Mouse (Mus musculus): ENCODE measurements around the gene Tacr1. TPM values are rescaled to one million over a fixed set of nuclear protein-coding genes. Genes with fewer than 3 reads are reported as not detected.

Gene Tacr1
- polyA plus RNA-seq, 1 experiment, result 0.79 TPM

DNA sequence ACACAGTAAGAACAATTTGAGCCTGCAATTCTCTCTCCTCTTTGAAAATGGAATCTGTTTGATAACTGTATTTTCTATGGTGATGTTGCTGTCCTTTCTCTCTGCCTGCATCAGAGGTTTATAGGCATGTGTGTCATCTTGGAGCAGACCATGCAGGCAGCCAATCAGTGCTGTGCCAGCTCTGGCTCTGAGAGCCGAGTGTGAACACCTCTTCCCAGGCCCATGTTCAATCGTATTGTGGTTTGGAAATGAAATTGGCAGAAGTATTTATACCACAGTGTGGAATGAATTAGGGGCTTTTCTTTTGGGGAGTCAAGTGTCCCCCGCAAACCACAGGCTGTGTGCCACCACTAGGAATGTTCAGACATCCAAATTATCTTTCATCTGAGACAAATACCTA, 117.5 kb downstream of the Tacr1 start:
- no peak for DNase-seq (ENCODE audit: low read depth, low spot score)
- 68% methylated on average over 3 of the region's 3 CpGs for WGBS

DNA sequence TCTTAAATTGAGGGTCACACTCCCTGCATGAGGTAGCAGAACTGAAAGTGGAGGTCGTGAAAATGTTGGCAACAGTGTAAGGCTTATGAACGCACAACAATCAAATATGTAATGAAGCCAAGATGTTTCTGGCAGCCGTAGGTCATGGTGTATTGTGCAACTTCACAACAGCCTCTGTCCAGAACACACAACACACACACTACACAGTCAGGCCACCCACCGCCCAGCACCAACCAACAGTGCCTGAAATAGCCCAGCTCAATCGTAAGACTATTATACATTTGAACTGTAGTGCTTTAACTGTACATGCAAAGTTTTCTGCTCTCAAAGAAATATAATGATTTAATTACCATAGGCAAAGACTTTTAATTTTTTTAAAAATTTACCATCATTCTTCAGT, 120.4 kb downstream of the Tacr1 start:
- WGBS, result 74% methylated on average over 5 of the region's 5 CpGs
- no peak for DNase-seq (ENCODE audit: low read depth, low spot score)

DNA sequence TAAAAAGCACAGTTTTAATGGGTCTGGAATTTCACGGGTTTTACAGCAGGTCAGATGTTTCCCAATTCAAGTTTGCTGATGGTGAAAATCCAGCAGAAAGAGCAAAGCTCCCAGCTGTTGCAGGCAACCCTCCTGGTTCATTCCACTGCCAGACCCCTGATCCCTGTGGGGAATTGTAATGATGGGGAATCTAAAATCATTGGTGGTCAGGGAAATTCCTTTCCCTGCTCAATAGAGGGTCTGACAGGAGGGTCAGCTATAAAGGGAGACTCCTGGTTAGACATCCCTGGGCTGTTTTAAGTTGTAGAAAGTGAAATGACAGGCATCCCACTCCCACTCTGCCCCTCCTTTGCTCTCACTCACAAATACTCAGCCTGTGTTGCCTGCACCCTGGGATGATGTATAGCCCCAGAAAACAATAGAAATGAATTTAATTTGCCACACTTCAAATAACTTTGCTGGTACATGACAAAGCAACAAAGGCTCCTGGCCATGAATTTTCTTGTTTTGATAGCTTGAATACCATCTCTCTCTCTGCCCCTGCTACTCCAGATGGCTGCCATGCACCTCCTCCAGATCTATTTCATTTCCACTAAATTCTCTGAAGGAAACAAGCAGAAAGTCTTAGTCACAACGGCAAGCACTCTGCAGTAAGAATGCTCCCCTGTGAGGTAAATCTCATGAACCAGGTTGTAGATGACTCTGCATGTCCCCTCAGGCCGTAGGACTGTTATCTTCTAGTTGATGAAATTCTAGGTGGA, 123.2 kb downstream of the Tacr1 start:
- WGBS, result 48% methylated on average over 3 of the region's 3 CpGs
- no peak for DNase-seq (ENCODE audit: low read depth, low spot score)

DNA sequence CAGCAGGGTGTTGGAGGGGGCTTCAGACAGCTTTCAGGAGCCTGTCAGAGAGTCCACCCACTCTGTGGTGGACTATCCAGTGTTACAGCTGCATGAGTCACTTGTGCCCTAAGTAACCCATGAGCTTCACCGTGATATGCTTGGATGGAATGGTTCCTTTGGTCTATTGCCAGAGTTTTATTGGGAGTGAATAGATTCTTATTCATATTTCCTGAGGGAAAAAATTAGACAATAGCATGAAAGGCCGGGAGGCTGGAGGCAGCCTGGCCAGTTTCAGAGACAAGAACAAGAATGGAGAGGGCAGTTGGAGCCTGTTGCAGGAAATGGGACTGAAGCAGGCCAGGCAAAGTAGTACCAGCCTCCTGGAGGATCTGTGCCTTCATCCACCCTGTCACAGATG, 126.5 kb downstream of the Tacr1 start:
- no peak for DNase-seq (ENCODE audit: low read depth, low spot score)
- WGBS, result 28% methylated on average over 2 of the region's 2 CpGs

DNA sequence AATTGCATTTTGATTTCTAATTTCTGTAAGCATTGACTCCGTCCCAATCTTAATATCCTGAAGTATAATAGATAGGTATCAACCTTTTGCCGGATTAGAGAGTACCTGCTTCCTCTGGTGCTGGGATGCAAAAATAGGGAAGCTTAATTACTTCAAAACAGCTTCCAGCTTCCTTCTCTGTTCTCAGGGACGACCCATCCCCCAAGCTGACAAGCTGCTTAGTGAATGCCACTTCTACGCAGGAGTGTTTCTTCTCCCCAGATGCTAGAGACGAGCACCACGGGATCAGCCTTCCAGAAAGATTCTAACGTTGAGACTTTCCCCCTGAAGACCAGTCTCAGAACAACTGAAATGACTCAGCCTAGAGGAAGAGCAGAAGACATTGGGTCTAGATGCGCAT, 134.5 kb downstream of the Tacr1 start:
- 57% methylated on average over 8 of the region's 8 CpGs for WGBS
- DNase-seq (ENCODE audit: low read depth, low spot score), result no peak

DNA sequence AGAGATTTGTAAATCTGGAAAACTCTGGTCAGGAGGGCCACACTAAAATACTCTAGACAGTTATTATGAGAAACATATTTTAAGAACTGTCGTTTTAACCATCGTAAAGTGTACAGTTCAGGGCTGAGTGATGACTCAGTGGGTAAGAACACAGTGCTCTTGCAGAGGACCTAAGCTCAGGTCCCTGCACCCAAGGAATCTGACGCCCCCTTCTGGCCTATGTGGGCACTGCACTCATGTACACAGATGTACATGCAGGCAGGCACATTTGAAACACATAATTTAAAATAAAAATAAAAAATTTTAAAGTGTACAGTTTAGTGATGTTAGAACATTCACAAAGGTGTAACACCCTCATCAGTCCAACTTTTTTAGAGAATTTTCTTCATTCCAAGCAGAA, 147.1 kb downstream of the Tacr1 start:
- WGBS, result 44% methylated on average over 3 of the region's 3 CpGs
- DNase-seq (ENCODE audit: low read depth, low spot score), result no peak

DNA sequence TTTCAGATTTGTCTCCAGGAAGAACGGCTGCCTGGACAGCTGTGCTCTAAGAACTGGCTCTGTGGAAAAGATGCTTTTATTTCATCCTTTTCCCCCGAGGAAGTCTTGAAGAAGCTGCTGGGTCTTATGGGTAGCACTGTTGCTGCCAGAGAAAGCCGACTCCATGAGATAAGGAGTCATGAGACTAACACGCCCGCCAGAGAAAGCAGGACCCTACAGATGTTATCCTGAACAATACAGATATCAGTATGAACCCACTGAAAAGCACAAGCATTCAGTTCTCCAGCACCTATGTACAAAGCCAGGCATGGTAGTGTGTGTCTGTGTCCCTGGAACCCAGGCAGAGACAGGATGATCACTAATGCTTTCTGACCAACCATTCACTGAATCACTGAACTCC, 173.3 kb downstream of the Tacr1 start:
- no peak for DNase-seq (ENCODE audit: low read depth, low spot score)
- WGBS, result 73% methylated on average over 5 of the region's 5 CpGs

DNA sequence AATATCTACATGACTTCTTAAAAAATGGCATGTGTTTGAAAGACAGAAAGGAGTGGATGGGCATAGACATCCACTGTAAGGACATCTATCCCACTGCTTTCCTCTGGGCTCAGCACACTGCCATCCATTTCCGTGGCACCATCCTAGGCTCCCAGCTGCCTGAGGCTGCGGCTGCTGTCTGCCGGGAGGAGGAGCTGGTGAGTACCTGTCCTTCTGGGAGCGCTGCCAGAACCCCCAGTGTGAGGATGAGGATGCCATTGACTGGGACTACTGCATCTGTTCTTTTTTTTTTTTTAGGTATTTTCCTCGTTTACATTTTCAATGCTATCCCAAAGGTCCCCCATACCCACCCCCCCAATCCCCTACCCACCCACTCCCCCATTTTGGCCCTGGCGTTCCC, 183.3 kb downstream of the Tacr1 start:
- DNase-seq (ENCODE audit: low read depth, low spot score), result no peak
- WGBS, result 65% methylated on average over 6 of the region's 6 CpGs

DNA sequence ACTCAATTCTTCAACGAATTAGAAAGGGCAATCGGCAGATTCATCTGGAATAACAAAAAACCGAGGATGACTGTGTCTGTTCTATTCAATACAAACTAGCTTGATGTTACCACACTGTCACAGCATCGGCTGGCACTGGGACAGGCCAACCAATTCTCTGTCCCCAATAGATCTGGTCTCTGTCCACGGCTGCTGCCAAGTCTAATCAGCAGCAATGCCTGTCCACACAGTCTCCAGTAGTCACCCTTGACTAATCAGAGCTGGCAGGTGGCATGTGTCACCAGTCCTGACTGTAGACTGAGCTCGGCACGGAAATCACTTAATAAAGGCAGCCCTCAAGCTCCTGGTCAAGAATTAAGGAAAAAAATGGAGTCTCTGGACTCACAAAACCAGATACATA, 187.3 kb downstream of the Tacr1 start:
- no peak for DNase-seq (ENCODE audit: low read depth, low spot score)
- 88% methylated on average over 7 of the region's 7 CpGs for WGBS

DNA sequence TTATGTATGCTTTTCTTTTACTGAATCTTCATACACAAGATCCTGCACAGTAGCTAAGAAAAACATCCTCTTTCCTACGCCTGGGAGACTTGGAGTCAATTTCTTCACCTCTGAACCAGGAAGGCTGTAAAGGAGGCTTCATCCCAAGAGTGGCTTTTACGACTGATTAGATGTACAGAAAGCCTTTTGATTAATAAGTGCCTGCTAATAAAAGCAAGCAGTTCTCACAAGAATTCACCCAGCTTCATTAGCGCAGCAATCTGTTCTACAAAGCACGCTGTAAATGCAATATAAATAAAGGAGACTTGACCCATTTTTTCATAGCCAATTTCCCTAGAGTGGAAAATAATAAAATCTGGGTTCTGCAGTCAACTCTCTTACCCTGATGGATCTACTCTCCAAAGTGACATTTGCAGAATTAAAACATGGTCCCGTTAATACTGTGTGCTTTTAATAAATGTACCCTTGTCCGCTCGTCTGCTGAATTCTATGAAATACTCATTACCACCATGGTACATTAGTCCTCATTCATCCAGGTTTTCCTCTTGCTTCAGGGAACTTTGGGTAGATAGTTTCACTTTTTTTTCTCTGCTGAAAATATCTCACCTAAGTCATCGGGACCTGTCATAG, 193.4 kb downstream of the Tacr1 start:
- WGBS, result 68% methylated on average over 8 of the region's 8 CpGs
- no peak for DNase-seq (ENCODE audit: low read depth, low spot score)

DNA sequence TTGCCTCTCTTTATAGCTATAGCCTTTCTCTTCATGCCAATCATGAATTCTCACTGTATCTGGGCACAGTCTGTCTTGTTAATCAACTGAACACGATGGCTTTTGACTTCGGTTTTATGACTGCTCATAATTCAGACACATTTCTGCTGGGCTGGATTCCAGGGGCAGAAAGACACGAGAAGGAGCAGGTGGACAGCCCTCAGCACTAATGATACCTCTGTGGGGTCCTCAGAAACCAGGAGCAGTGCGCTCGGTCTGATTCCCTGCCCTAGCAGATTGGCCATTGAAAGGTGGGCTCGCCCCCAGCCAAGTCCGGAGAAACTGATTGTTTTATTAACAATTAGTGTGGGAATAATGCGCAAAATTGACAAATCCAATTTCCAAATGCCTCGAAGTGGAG, 201.1 kb downstream of the Tacr1 start:
- DNase-seq (ENCODE audit: low read depth, low spot score), result no peak
- 68% methylated on average over 9 of the region's 9 CpGs for WGBS

DNA sequence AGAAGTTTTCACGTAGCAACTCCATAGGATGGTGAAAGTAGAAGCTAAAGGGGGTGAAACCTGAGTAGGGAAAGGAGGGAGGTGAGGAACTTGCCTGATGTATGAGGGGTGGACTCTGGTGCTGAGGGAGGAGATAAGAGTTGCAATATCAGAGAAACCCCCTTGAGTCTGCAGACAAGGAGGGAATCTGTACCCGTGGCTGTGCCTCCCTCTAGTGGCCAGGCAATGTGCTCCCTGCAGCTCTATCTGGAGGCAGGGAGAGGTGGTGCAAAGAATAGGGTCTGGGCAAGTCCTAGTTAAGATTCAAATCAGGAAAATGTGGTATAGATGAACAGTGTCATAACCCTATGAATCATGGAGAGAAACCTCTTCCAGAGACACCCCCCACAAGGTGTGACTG, 201.5 kb downstream of the Tacr1 start:
- DNase-seq (ENCODE audit: low read depth, low spot score), result no peak
- 52% methylated on average over 2 of the region's 2 CpGs for WGBS

DNA sequence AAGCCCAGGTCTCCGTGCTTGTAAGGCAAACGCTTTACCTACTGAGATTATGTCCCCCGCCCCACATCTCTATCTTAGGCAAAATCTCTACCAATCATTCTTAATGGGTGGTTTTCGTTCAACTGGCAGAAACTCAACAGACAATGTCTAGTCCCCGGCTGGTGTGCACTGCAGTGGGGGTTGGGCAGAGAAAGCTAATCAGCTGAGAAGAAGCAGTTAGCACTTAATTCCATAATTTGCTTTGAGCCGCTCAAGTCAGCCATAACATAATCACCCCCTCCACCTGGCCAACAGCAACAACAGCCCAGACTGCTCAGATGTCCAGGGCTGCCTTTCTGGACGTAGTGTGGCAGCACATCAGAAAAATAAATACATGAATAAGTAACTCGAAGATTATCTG, 202.7 kb downstream of the Tacr1 start:
- WGBS, result 66% methylated on average over 8 of the region's 8 CpGs
- DNase-seq (ENCODE audit: low read depth, low spot score), result no peak

DNA sequence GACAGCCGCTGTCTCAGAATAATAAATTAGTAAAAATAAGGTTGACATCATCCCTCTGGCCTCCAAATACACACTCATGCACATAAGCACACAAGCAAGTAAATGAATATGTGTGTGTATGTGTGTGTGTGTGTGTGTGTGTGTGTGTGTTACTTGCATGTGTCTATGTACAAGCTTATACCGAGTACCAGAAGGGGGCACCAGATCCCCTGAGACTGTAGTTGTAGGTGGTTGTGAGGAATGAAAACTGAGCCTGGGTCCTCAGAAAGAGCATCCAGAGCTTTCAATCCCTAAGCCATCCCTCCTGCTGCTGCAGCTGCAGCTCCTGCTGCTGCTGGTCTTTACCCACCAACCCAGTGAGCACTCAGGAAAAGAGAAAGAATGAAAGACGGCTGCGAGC, 206.6 kb downstream of the Tacr1 start:
- no peak for DNase-seq (ENCODE audit: low read depth, low spot score)
- whole genome bisulfite sequencing, result 89% methylated on average over 4 of the region's 4 CpGs

DNA sequence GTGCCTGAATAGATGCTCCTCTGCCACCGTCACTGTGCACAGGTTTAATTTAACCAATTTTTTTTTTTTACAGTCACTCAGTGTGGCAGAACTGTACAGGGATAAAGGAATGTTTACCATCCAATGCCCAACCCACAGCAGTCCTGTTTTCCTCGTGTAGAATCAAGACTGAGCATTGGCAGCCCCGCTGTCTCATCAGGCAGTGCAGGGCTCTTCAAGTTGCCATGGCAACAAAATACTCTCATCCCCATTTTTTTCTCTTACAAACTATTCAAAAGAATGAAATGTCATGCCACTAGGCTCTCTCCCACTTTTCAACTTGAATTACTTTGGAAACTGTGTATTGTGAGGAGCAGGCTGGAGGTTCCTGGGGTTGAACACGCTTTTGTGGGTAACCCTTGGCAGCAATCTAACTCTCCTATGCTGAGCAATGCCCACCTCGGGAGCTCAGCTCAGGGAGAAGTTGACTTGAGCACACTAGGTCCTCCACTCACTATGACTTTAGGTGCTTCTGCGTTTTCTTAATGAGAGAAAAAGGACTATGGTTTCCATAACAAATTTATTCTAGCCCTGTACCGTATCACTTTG, 207.3 kb downstream of the Tacr1 start:
- DNase-seq (ENCODE audit: low read depth, low spot score), result no peak
- WGBS, result 74% methylated on average over 7 of the region's 7 CpGs

Data from large intestine, adult 2 months (tissue).